Mouse (Mus musculus) olfactory bulb, adult 2 months (tissue): ENCODE measurements around the gene 9830107B12Rik.

Experiments used
- CTCF ChIP-seq: fragments of 200-500 bp; IDR thresholded peaks from 2 replicates; pipeline ENCODE4 v1.5.1; 2012; ENCODE audit warnings: low read depth, mild to moderate bottlenecking, low read length, moderate library complexity; ENCODE audit not compliant: insufficient read depth
- POLR2A ChIP-seq: fragments of 200-500 bp; IDR thresholded peaks from 2 replicates; pipeline ENCODE4 v1.6.1; 2012; ENCODE audit warnings: mild to moderate bottlenecking, low read depth, low read length, moderate library complexity; ENCODE audit not compliant: insufficient read depth

GRCm38 (mm10) chr17:48099312-48099711 is 46.8 kb downstream of the 9830107B12Rik start:
- TF ChIP-seq POLR2A (no peak), CTCF (no peak)
